Mouse (Mus musculus) ES-E14 (cell line): ENCODE measurements around the gene Tubgcp2. TPM values are rescaled to one million over a fixed set of nuclear protein-coding genes. Genes with fewer than 3 reads are reported as not detected.

Source experiments
- DNase-seq: peaks from one replicate; pipeline ENCODE4 v3.0.0-alpha.2; 2013; ENCODE audit warnings: low read depth, low spot score
- H3K27ac ChIP-seq: 2 replicates; pipeline ENCODE4 v1.5.1; 2012; ENCODE audit warnings: low read depth, mild to moderate bottlenecking, low read length, moderate library complexity, mixed read lengths; ENCODE audit not compliant: poor library complexity, insufficient read depth, severe bottlenecking
- H3K36me3 ChIP-seq: 2 replicates; pipeline ENCODE4 v1.6.1; 2012; ENCODE audit warnings: mild to moderate bottlenecking, low read length, moderate library complexity, mixed read lengths; ENCODE audit not compliant: control insufficient read depth, poor library complexity, insufficient read depth, severe bottlenecking
- H3K4me1 ChIP-seq, 2 experiments: fragments of 150-350 bp in 1 of 2; sonication (generic) in 1 of 2; 2 replicates each; pipeline ENCODE4 v1.6.1; 2012; ENCODE audit warnings: low read length in 2 of 2, mild to moderate bottlenecking in 1 of 2, mixed read lengths in 1 of 2; ENCODE audit not compliant: control insufficient read depth in 2 of 2, insufficient read depth in 2 of 2, poor library complexity in 1 of 2
- H3K4me3 ChIP-seq, 2 experiments: fragments of 150-350 bp in 1 of 2; sonication (generic) in 1 of 2; 2 replicates each; pipeline ENCODE4 v1.5.1; 2012; ENCODE audit warnings: low read length in 2 of 2, low read depth in 1 of 2, mild to moderate bottlenecking in 1 of 2, mixed read lengths in 1 of 2; ENCODE audit not compliant: insufficient read depth in 1 of 2, poor library complexity in 1 of 2, severe bottlenecking in 1 of 2
- H3K9ac ChIP-seq: 2 replicates; pipeline ENCODE4 v1.6.1; 2012; ENCODE audit warnings: low read depth, mild to moderate bottlenecking, low read length, mixed read lengths; ENCODE audit not compliant: poor library complexity, insufficient read depth, severe bottlenecking
- H3K9me3 ChIP-seq: fragments of 150-350 bp; sonication (generic); 2 replicates; pipeline ENCODE4 v1.6.1; 2012; ENCODE audit warnings: low read depth, mild to moderate bottlenecking, low read length; ENCODE audit not compliant: control insufficient read depth, insufficient read depth
- CHD2 ChIP-seq: IDR thresholded peaks from 2 replicates; pipeline ENCODE4 v1.6.1; 2014; ENCODE audit warnings: mild to moderate bottlenecking, low read depth, low read length, inconsistent platforms
- HCFC1 ChIP-seq: IDR thresholded peaks from 2 replicates; pipeline ENCODE4 v1.6.1; 2012; ENCODE audit warnings: low read length, inconsistent platforms, borderline replicate concordance; ENCODE audit not compliant: insufficient read depth
- MAFK ChIP-seq: IDR thresholded peaks from 2 replicates; pipeline ENCODE4 v1.6.1; 2014; ENCODE audit warnings: mild to moderate bottlenecking, low read depth, low read length, inconsistent platforms; ENCODE audit not compliant: insufficient read depth
- ZC3H11A ChIP-seq: IDR thresholded peaks from 2 replicates; pipeline ENCODE4 v1.6.1; 2012; ENCODE audit warnings: low read depth, mild to moderate bottlenecking, inconsistent platforms, low read length, borderline replicate concordance
- ZNF384 ChIP-seq: IDR thresholded peaks from 2 replicates; pipeline ENCODE4 v1.6.1; 2012; ENCODE audit warnings: low read depth, low read length, inconsistent platforms
- in situ Hi-C, 2 experiments: fragments of 600-800 bp; cut with MboI; formaldehyde crosslinking; loops; one replicate each; pipeline ENCODE4 v1.15.1; 2025; ENCODE audit warnings: low sequenced_read_pairs in 2 of 2, inconsistent platforms in 1 of 2; ENCODE audit not compliant: unreplicated experiment in 2 of 2
- total RNA-seq: library from RNA; depleted of rRNA; stranded (reverse); fragments of 300-350 nt; gene quantifications from 2 replicates; pipeline ENCODE4 v1.2.3, GENCODE M21; 2012

The Tubgcp2 gene
- total RNA-seq, 1 experiment: 28.1 TPM

- Histone ChIP-seq H3K4me3 (peak overlapping the region; percentile 66 to 72), H3K9me3 (no peaks in the 10 kb centered on the region), H3K9ac (peak overlapping the region; percentile 29; the same call in 1 of the 2 replicates), H3K4me1 (peaks cover 0 to 9% of the 10 kb centered on the region in 2 experiments; a peak in 2 of 4 replicates), H3K27ac (no peak overlapping the region), H3K36me3 (no peaks in the 10 kb centered on the region)
- in situ Hi-C loops: no loop called here
- DNase-seq: no peak
- TF ChIP-seq ZNF384: no peak
- TF ChIP-seq MAFK: no peak
- TF ChIP-seq HCFC1: no peak
- no peak for TF ChIP-seq ZC3H11A
- TF ChIP-seq CHD2: no peak
Observed at GRCm38 (mm10) chr7:140060936-140061831, 24.7 kb upstream of the Tubgcp2 start.

- TF ChIP-seq MAFK (no peak), ZNF384 (no peak), ZC3H11A (no peak), HCFC1 (no peak), CHD2 (no peak)
- in situ Hi-C loops: no loop called here
- Histone ChIP-seq H3K9ac (no peak overlapping the region), H3K4me1 (peaks cover 0 to 9% of the 10 kb centered on the region in 2 experiments; a peak in 2 of 4 replicates), H3K4me3 (no peak overlapping the region), H3K9me3 (no peaks in the 10 kb centered on the region), H3K27ac (no peak overlapping the region), H3K36me3 (no peaks in the 10 kb centered on the region)
- DNase-seq: no peak
Observed at GRCm38 (mm10) chr7:140059601-140060000, 23.1 kb upstream of the Tubgcp2 start.

GRCm38 (mm10) chr7:140058528-140058927 lies 22.1 kb upstream of the Tubgcp2 start:
- in situ Hi-C loops: no loop called here
- Histone ChIP-seq H3K9me3 (no peaks in the 10 kb centered on the region), H3K27ac (no peak overlapping the region), H3K36me3 (no peaks in the 10 kb centered on the region), H3K9ac (0 out of 2 replicates have a peak overlapping the region, but pooled peaks have one; percentile 9), H3K4me1 (peaks cover 0 to 9% of the 10 kb centered on the region in 2 experiments; a peak in 2 of 4 replicates), H3K4me3 (peak overlapping the region; percentile 43 to 45; a peak in 3 of 4 replicates)
- DNase-seq: no peak
- no peak for TF ChIP-seq CHD2
- no peak for TF ChIP-seq HCFC1
- TF ChIP-seq ZNF384: no peak
- no peak for TF ChIP-seq ZC3H11A
- TF ChIP-seq MAFK: no peak

- Histone ChIP-seq H3K9me3 (no peaks in the 10 kb centered on the region), H3K9ac (peak overlapping the region; percentile 9; the same call in 1 of the 2 replicates), H3K27ac (no peak overlapping the region), H3K36me3 (no peaks in the 10 kb centered on the region), H3K4me1 (peaks cover 0 to 9% of the 10 kb centered on the region in 2 experiments; a peak in 2 of 4 replicates), H3K4me3 (peak overlapping the region; percentile 43 to 45)
- TF ChIP-seq MAFK (no peak), HCFC1 (no peak), ZNF384 (no peak), ZC3H11A (no peak), CHD2 (no peak)
- in situ Hi-C loops: no loop called here
- DNase-seq: no peak
Observed at GRCm38 (mm10) chr7:140057413-140058407, 21.2 kb upstream of the Tubgcp2 start.
